Mouse (Mus musculus): Measurements from ENCODE around the gene Elane. TPM values are rescaled to one million over a fixed set of nuclear protein-coding genes. Genes with fewer than 3 reads are reported as not detected.

Gene Elane
- total and polyA plus RNA-seq, 3 experiments: 0.07 TPM; not detected in 2

DNA sequence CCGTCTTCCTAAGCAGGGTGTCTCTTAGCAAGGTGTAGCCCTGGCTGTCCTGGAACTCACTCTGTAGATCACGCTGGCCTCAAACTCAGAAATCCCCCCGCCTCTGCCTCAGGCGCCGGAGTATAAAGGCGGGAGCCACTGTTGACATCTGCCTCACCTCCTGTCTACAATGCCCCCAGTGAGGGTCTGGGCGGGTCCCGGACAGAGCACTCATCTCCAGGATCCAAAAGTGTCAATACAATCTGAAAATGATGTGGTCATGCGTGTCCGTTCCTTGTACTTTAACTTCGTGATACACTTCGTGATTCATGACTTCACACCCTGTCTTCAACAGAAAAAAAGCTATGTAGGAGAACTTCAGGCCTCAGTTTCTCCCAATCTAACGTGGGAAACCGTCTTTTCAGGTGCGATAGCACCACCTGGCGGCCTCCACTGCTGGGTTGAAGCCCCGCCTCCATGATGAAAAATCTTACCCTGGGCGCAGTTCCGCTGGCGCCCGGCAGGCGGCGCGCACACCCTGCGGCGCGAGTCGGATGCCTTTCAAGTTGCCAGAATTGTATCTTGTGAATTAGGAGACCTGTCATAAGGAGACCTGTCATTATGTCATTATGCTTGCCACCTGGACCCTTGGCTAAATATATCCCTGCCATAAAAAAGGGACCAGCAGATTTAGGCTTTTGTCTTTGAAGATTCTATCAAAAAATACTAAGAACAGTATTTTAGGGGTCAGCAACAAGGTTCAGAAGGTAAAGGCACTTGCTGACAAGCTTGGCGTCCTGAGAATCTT, 39.1 kb downstream of the Elane start:
- peaks cover 0 to 6% of the 10 kb centered on the region in 2 experiments; a peak in 1 of 4 replicates for H3K4me1 ChIP-seq (ENCODE audit: control insufficient read depth in 1 of 2, insufficient read depth in 2 of 2, low read length in 2 of 2)
- DNase-seq (ENCODE audit: low read depth, low spot score): peak; percentile 90
- TF ChIP-seq KAT2A (conservative IDR thresholded peaks at IDR 0.05; ENCODE audit: low read depth, low read length) (no peak), UBTF (IDR thresholded peaks at IDR 0.05; ENCODE audit: borderline replicate concordance, insufficient read depth, low read depth, low read length) (no peak), MAZ (IDR thresholded peaks at IDR 0.05; ENCODE audit: low read depth, low read length) (0 out of 2 replicates have a peak, but pooled peaks have one; percentile 10), JUND (IDR thresholded peaks at IDR 0.05; ENCODE audit: low read depth, low read length) (no peak), TAL1 (IDR thresholded peaks at IDR 0.05; ENCODE audit: low read length) (no peak), E2F4 (IDR thresholded peaks at IDR 0.05; ENCODE audit: borderline replicate concordance, low read depth, low read length) (no peak), POLR2AphosphoS5 (IDR thresholded peaks at IDR 0.05; ENCODE audit: borderline replicate concordance, low read depth, low read length) (no peak), MAX (IDR thresholded peaks at IDR 0.05; ENCODE audit: low read length) (no peak), CHD1 (IDR thresholded peaks at IDR 0.05; ENCODE audit: low read depth, low read length) (no peak), GATA1 (IDR thresholded peaks at IDR 0.05; ENCODE audit: low read depth, low read length) (no peak), USF1 (IDR thresholded peaks at IDR 0.05; ENCODE audit: low read depth, low read length) (no peak), SIN3A (IDR thresholded peaks at IDR 0.05; ENCODE audit: low read length) (peak; percentile 95), HCFC1 (IDR thresholded peaks at IDR 0.05; ENCODE audit: low read depth, low read length) (peak; percentile 64), CHD2 (IDR thresholded peaks at IDR 0.05; ENCODE audit: low read length) (no peak), CTCF (IDR thresholded peaks at IDR 0.05 in 2 of 3, conservative IDR thresholded peaks at IDR 0.05 in 1 of 3; ENCODE audit: control insufficient read depth in 1 of 3, insufficient read depth in 1 of 3, low read depth in 2 of 3, low read length in 3 of 3, poor library complexity in 1 of 3, severe bottlenecking in 1 of 3) (peak in 2 of 3 experiments; percentile 99; a peak in 5 of 6 replicates), MAFK (IDR thresholded peaks at IDR 0.05; ENCODE audit: borderline replicate concordance, low read depth, low read length) (no peak), MYC (IDR thresholded peaks at IDR 0.05; ENCODE audit: low read depth, low read length) (0 out of 2 replicates have a peak, but pooled peaks have one; percentile 28), ZC3H11A (IDR thresholded peaks at IDR 0.05; ENCODE audit: low read depth, low read length) (peak; percentile 97), USF2 (IDR thresholded peaks at IDR 0.05; ENCODE audit: borderline replicate concordance in 1 of 2, insufficient read depth in 1 of 2, low read depth in 1 of 2, low read length in 2 of 2) (no peak), RCOR1 (IDR thresholded peaks at IDR 0.05; ENCODE audit: low read depth, low read length) (no peak), MYB (IDR thresholded peaks at IDR 0.05; ENCODE audit: low read depth, low read length) (no peak), RAD21 (IDR thresholded peaks at IDR 0.05; ENCODE audit: low read depth, low read length) (peak; percentile 98), ZMIZ1 (IDR thresholded peaks at IDR 0.05; ENCODE audit: low read depth, low read length) (no peak), ELF1 (IDR thresholded peaks at IDR 0.05; ENCODE audit: low read depth, low read length) (peak; percentile 51; the same call in 1 of the 2 replicates), EP300 (IDR thresholded peaks at IDR 0.05; ENCODE audit: low read depth in 1 of 2, low read length in 2 of 2) (no peak), BHLHE40 (IDR thresholded peaks at IDR 0.05; ENCODE audit: borderline replicate concordance, low read depth, low read length) (no peak), ZKSCAN1 (IDR thresholded peaks at IDR 0.05; ENCODE audit: low read depth, low read length) (no peak), MEF2A (IDR thresholded peaks at IDR 0.05; ENCODE audit: extremely low read depth, insufficient replicate concordance, low read depth, low read length, poor library complexity, severe bottlenecking) (no peak), NRF1 (IDR thresholded peaks at IDR 0.05; ENCODE audit: insufficient read depth, low read depth, low read length, poor library complexity, severe bottlenecking) (peak; percentile 28; the same call in 1 of the 2 replicates), ETS1 (IDR thresholded peaks at IDR 0.05; ENCODE audit: low read depth, low read length) (peak; percentile 37; the same call in 1 of the 2 replicates), POLR2A (IDR thresholded peaks at IDR 0.05; ENCODE audit: control insufficient read depth in 1 of 2, insufficient read depth in 1 of 2, low read depth in 1 of 2, low read length in 2 of 2, poor library complexity in 1 of 2) (peak in 1 of 2 experiments; percentile 40; a peak in 1 of 4 replicates), GABPA (IDR thresholded peaks at IDR 0.05; ENCODE audit: low read depth, low read length) (no peak), TBP (IDR thresholded peaks at IDR 0.05; ENCODE audit: low read depth, low read length) (peak; percentile 48; the same call in 1 of the 2 replicates), TCF12 (IDR thresholded peaks at IDR 0.05; ENCODE audit: low read depth, low read length) (peak; percentile 21; the same call in 1 of the 2 replicates), MXI1 (IDR thresholded peaks at IDR 0.05; ENCODE audit: low read depth, low read length) (peak; percentile 88)

More for the DNA sequence above, 39.1 kb downstream of the Elane start:
- peaks cover 9% of the 10 kb centered on the region for H3K79me2 ChIP-seq (ENCODE audit: control insufficient read depth, insufficient read depth, low read length, poor library complexity)
- H3K4me3 ChIP-seq (ENCODE audit: control insufficient read depth in 1 of 2, insufficient read depth in 1 of 2, low read depth in 2 of 2, low read length in 2 of 2): peak overlapping the region; percentile 53 to 90; a peak in 3 of 4 replicates
- H3K27ac ChIP-seq (ENCODE audit: control insufficient read depth, low read depth, low read length): peak overlapping the region; percentile 76
- H3K9ac ChIP-seq (ENCODE audit: control insufficient read depth, low read depth, low read length, poor library complexity, severe bottlenecking): peak overlapping the region; percentile 87
- H3K9me3 ChIP-seq (replicated peaks; ENCODE audit: insufficient read depth, low read length): no peaks in the 10 kb centered on the region
- H3K36me3 ChIP-seq (ENCODE audit: control insufficient read depth in 1 of 2, insufficient read depth in 2 of 2, low read length in 2 of 2): no peaks in the 10 kb centered on the region; a peak in 1 of 4 replicates
- H3K27me3 ChIP-seq (ENCODE audit: control insufficient read depth in 1 of 2, insufficient read depth in 2 of 2, low read length in 2 of 2): no peaks in the 10 kb centered on the region
